Mouse (Mus musculus): ENCODE measurements around the gene Srl. TPM values are rescaled to one million over a fixed set of nuclear protein-coding genes. Genes with fewer than 3 reads are reported as not detected.
"Not testable (repeated sequence)": the region's sequence is repeated elsewhere in the genome, so short reads cannot be mapped to it uniquely, and the experiment has no call there.

Gene Srl
- total RNA-seq, 2 experiments from 2014 or later, result 21.8 to 42.0 TPM

GRCm38 (mm10) chr16:4474040-4474881, 67.4 kb downstream of the Srl start:
- DNase-seq (ENCODE audit: low spot score in 2 of 2), result not testable (repeated sequence)

GRCm38 (mm10) chr16:4473231-4473630, 68.4 kb downstream of the Srl start:
- no peak for DNase-seq (ENCODE audit: low spot score in 2 of 2)

GRCm38 (mm10) chr16:4472687-4473086, 68.9 kb downstream of the Srl start:
- no peak for DNase-seq (ENCODE audit: low spot score in 2 of 2)

GRCm38 (mm10) chr16:4469599-4470352, 71.8 kb downstream of the Srl start:
- no peak for DNase-seq (ENCODE audit: low spot score in 2 of 2)

- DNase-seq (ENCODE audit: low spot score in 2 of 2), result no peak
Observed at GRCm38 (mm10) chr16:4464529-4465089, 77.0 kb downstream of the Srl start.

GRCm38 (mm10) chr16:4457927-4458326, 83.7 kb downstream of the Srl start:
- DNase-seq (ENCODE audit: low spot score in 2 of 2), result no peak

GRCm38 (mm10) chr16:4456391-4456790, 85.2 kb downstream of the Srl start:
- no peak for DNase-seq (ENCODE audit: low spot score in 2 of 2)

GRCm38 (mm10) chr16:4455693-4456092, 85.9 kb downstream of the Srl start:
- no peak for DNase-seq (ENCODE audit: low spot score in 2 of 2)

GRCm38 (mm10) chr16:4454563-4454962, 87.1 kb downstream of the Srl start:
- no peak for DNase-seq (ENCODE audit: low spot score in 2 of 2)

GRCm38 (mm10) chr16:4449418-4449817, 92.2 kb downstream of the Srl start:
- no peak for DNase-seq (ENCODE audit: low spot score in 2 of 2)

GRCm38 (mm10) chr16:4448235-4448634, 93.4 kb downstream of the Srl start:
- no peak for DNase-seq (ENCODE audit: low spot score in 2 of 2)

GRCm38 (mm10) chr16:4446395-4446794, 95.2 kb downstream of the Srl start:
- no peak for DNase-seq (ENCODE audit: low spot score in 2 of 2)

GRCm38 (mm10) chr16:4444378-4444777, 97.2 kb downstream of the Srl start:
- DNase-seq (ENCODE audit: low spot score in 2 of 2), result no peak

GRCm38 (mm10) chr16:4439302-4440066, 102.1 kb downstream of the Srl start:
- no peak for DNase-seq (ENCODE audit: low spot score in 2 of 2)

- no peak for DNase-seq (ENCODE audit: low spot score in 2 of 2)
Observed at GRCm38 (mm10) chr16:4436738-4437137, 104.9 kb downstream of the Srl start.

- no peak for DNase-seq (ENCODE audit: low spot score in 2 of 2)
Observed at GRCm38 (mm10) chr16:4435371-4435770, 106.2 kb downstream of the Srl start.

GRCm38 (mm10) chr16:4431841-4432240, 109.8 kb downstream of the Srl start:
- no peak for DNase-seq (ENCODE audit: low spot score in 2 of 2)

- DNase-seq (ENCODE audit: low spot score in 2 of 2), result no peak
Observed at GRCm38 (mm10) chr16:4431013-4431412, 110.6 kb downstream of the Srl start.

- no peak for DNase-seq (ENCODE audit: low spot score in 2 of 2)
Observed at GRCm38 (mm10) chr16:4430232-4430631, 111.4 kb downstream of the Srl start.
